Mouse (Mus musculus): ENCODE measurements at regions not wholly inside any gene's neighbourhood (a gene's known extent, or its start where the extent isn't known, plus 50 kb on each side); places are given as distances from the start of the nearest gene placed in this dataset.
A peak's percentile ranks its signal among the peaks of the same experiment; 100 is the strongest.

- TF ChIP-seq CTCF (conservative IDR thresholded peaks at IDR 0.05; ENCODE audit: insufficient read depth, insufficient read length, low read depth, low read length) (no peak), POLR2A (IDR thresholded peaks at IDR 0.05; ENCODE audit: low read depth, low read length) (no peak)
- Histone ChIP-seq H3K4me1 (ENCODE audit: control insufficient read depth, insufficient read depth, low read length) (0 out of 2 replicates have a peak, but pooled peaks cover 4% of the 10 kb centered on the region), H3K36me3 (ENCODE audit: control insufficient read depth, insufficient read depth, low read length) (no peaks in the 10 kb centered on the region), H3K27me3 (replicated peaks; ENCODE audit: control insufficient read depth, insufficient read depth, low read length) (no peaks in the 10 kb centered on the region), H3K27ac (ENCODE audit: insufficient read depth, low read depth, low read length) (no peak overlapping the region), H3K4me3 (ENCODE audit: insufficient read depth, low read depth, low read length) (no peak overlapping the region)
- no peak for DNase-seq
- WGBS, result 52% methylated on average over 4 of the region's 4 CpGs
Observed at GRCm38 (mm10) chr2:161231405-161231804, 122.5 kb upstream of the Chd6 start.

GRCm38 (mm10) chr2:161215736-161216135 lies 106.9 kb upstream of the Chd6 start:
- 77% methylated on average over 8 of the region's 8 CpGs for WGBS
- no peak overlapping the region for H3K27ac ChIP-seq (ENCODE audit: insufficient read depth, low read depth, low read length)
- H3K4me3 ChIP-seq (ENCODE audit: insufficient read depth, low read depth, low read length), result no peak overlapping the region
- no peak for DNase-seq
- no peaks in the 10 kb centered on the region for H3K27me3 ChIP-seq (replicated peaks; ENCODE audit: control insufficient read depth, insufficient read depth, low read length)
- no peak for TF ChIP-seq CTCF (conservative IDR thresholded peaks at IDR 0.05; ENCODE audit: insufficient read depth, insufficient read length, low read depth, low read length)
- no peak for TF ChIP-seq POLR2A (IDR thresholded peaks at IDR 0.05; ENCODE audit: low read depth, low read length)
- no peaks in the 10 kb centered on the region for H3K4me1 ChIP-seq (ENCODE audit: control insufficient read depth, insufficient read depth, low read length)
- no peaks in the 10 kb centered on the region for H3K36me3 ChIP-seq (ENCODE audit: control insufficient read depth, insufficient read depth, low read length)

GRCm38 (mm10) chr2:161214681-161215458 lies 106.0 kb upstream of the Chd6 start:
- no peak overlapping the region for H3K27ac ChIP-seq (ENCODE audit: insufficient read depth, low read depth, low read length)
- no peaks in the 10 kb centered on the region for H3K4me1 ChIP-seq (ENCODE audit: control insufficient read depth, insufficient read depth, low read length)
- H3K4me3 ChIP-seq (ENCODE audit: insufficient read depth, low read depth, low read length), result no peak overlapping the region
- no peaks in the 10 kb centered on the region for H3K36me3 ChIP-seq (ENCODE audit: control insufficient read depth, insufficient read depth, low read length)
- peak; percentile 73 for DNase-seq
- 20% methylated on average over 15 of the region's 15 CpGs for WGBS
- TF ChIP-seq POLR2A (IDR thresholded peaks at IDR 0.05; ENCODE audit: low read depth, low read length) (no peak), CTCF (conservative IDR thresholded peaks at IDR 0.05; ENCODE audit: insufficient read depth, insufficient read length, low read depth, low read length) (peak; percentile 86)
- no peaks in the 10 kb centered on the region for H3K27me3 ChIP-seq (replicated peaks; ENCODE audit: control insufficient read depth, insufficient read depth, low read length)

GRCm38 (mm10) chr2:161212322-161212882 lies 103.5 kb upstream of the Chd6 start:
- Histone ChIP-seq H3K36me3 (ENCODE audit: control insufficient read depth, insufficient read depth, low read length) (no peaks in the 10 kb centered on the region), H3K4me1 (ENCODE audit: control insufficient read depth, insufficient read depth, low read length) (no peaks in the 10 kb centered on the region), H3K27ac (ENCODE audit: insufficient read depth, low read depth, low read length) (no peak overlapping the region), H3K27me3 (replicated peaks; ENCODE audit: control insufficient read depth, insufficient read depth, low read length) (no peaks in the 10 kb centered on the region), H3K4me3 (ENCODE audit: insufficient read depth, low read depth, low read length) (no peak overlapping the region)
- TF ChIP-seq CTCF (conservative IDR thresholded peaks at IDR 0.05; ENCODE audit: insufficient read depth, insufficient read length, low read depth, low read length), result no peak
- TF ChIP-seq POLR2A (IDR thresholded peaks at IDR 0.05; ENCODE audit: low read depth, low read length), result no peak
- no peak for DNase-seq
- WGBS, result 76% methylated on average over 13 of the region's 13 CpGs

GRCm38 (mm10) chr2:161196713-161197372 lies 88.0 kb upstream of the Chd6 start:
- Histone ChIP-seq H3K4me1 (ENCODE audit: control insufficient read depth, insufficient read depth, low read length) (no peaks in the 10 kb centered on the region), H3K27ac (ENCODE audit: insufficient read depth, low read depth, low read length) (no peak overlapping the region), H3K27me3 (replicated peaks; ENCODE audit: control insufficient read depth, insufficient read depth, low read length) (no peaks in the 10 kb centered on the region), H3K36me3 (ENCODE audit: control insufficient read depth, insufficient read depth, low read length) (no peaks in the 10 kb centered on the region), H3K4me3 (ENCODE audit: insufficient read depth, low read depth, low read length) (no peak overlapping the region)
- no peak for DNase-seq
- 94% methylated on average over 7 of the region's 7 CpGs for WGBS
- no peak for TF ChIP-seq POLR2A (IDR thresholded peaks at IDR 0.05; ENCODE audit: low read depth, low read length)
- no peak for TF ChIP-seq CTCF (conservative IDR thresholded peaks at IDR 0.05; ENCODE audit: insufficient read depth, insufficient read length, low read depth, low read length)

GRCm38 (mm10) chr2:161187516-161187915 lies 78.6 kb upstream of the Chd6 start:
- Histone ChIP-seq H3K27ac (ENCODE audit: insufficient read depth, low read depth, low read length) (no peak overlapping the region), H3K27me3 (replicated peaks; ENCODE audit: control insufficient read depth, insufficient read depth, low read length) (no peaks in the 10 kb centered on the region), H3K4me1 (ENCODE audit: control insufficient read depth, insufficient read depth, low read length) (no peaks in the 10 kb centered on the region), H3K36me3 (ENCODE audit: control insufficient read depth, insufficient read depth, low read length) (no peaks in the 10 kb centered on the region), H3K4me3 (ENCODE audit: insufficient read depth, low read depth, low read length) (no peak overlapping the region)
- DNase-seq, result no peak
- TF ChIP-seq POLR2A (IDR thresholded peaks at IDR 0.05; ENCODE audit: low read depth, low read length) (no peak), CTCF (conservative IDR thresholded peaks at IDR 0.05; ENCODE audit: insufficient read depth, insufficient read length, low read depth, low read length) (no peak)
- WGBS, result 77% methylated on average over 1 of the region's 1 CpGs

- Histone ChIP-seq H3K36me3 (ENCODE audit: control insufficient read depth, insufficient read depth, low read length) (no peaks in the 10 kb centered on the region), H3K27me3 (replicated peaks; ENCODE audit: control insufficient read depth, insufficient read depth, low read length) (no peaks in the 10 kb centered on the region), H3K27ac (ENCODE audit: insufficient read depth, low read depth, low read length) (no peak overlapping the region), H3K4me3 (ENCODE audit: insufficient read depth, low read depth, low read length) (no peak overlapping the region), H3K4me1 (ENCODE audit: control insufficient read depth, insufficient read depth, low read length) (no peaks in the 10 kb centered on the region)
- no peak for TF ChIP-seq POLR2A (IDR thresholded peaks at IDR 0.05; ENCODE audit: low read depth, low read length)
- peak; percentile 27; the same call in 1 of the 2 replicates for TF ChIP-seq CTCF (conservative IDR thresholded peaks at IDR 0.05; ENCODE audit: insufficient read depth, insufficient read length, low read depth, low read length)
- DNase-seq, result peak; percentile 5
Observed at GRCm38 (mm10) chr2:161185122-161185521, 76.2 kb upstream of the Chd6 start.

Measured in kidney, adult 2 months (tissue).